Mouse (Mus musculus) embryonic facial prominence, embryonic 10.5 days (tissue): ENCODE results near the gene Afdn. TPM values are rescaled to one million over a fixed set of nuclear protein-coding genes. Genes with fewer than 3 reads are reported as not detected.
"Not testable (repeated sequence)": the region's sequence is repeated elsewhere in the genome, so short reads cannot be mapped to it uniquely, and the experiment has no call there.

Source experiments
- DNase-seq: peaks from one replicate; pipeline ENCODE4 v3.0.0-alpha.2; 2017; ENCODE audit warnings: low spot score
- H3K27ac ChIP-seq: fragments of 300-500 bp; sonication (generic); replicated peaks from 2 replicates; pipeline ENCODE4 v1.5.1; 2016; ENCODE audit warnings: mild to moderate bottlenecking
- H3K27me3 ChIP-seq: fragments of 300-500 bp; sonication (generic); replicated peaks from 2 replicates; pipeline ENCODE4 v1.6.1; 2016; ENCODE audit warnings: low read depth, mild to moderate bottlenecking; ENCODE audit not compliant: poor library complexity, severe bottlenecking
- H3K36me3 ChIP-seq: fragments of 300-500 bp; sonication (generic); replicated peaks from 2 replicates; pipeline ENCODE4 v1.6.1; 2016; ENCODE audit warnings: mild to moderate bottlenecking, moderate library complexity
- H3K4me1 ChIP-seq: fragments of 300-500 bp; sonication (generic); 2 replicates; pipeline ENCODE4 v1.6.1; 2016
- H3K4me3 ChIP-seq: fragments of 300-500 bp; sonication (generic); 2 replicates; pipeline ENCODE4 v1.5.1; 2016; ENCODE audit warnings: mild to moderate bottlenecking, moderate library complexity
- H3K9me3 ChIP-seq: fragments of 300-500 bp; sonication (generic); 2 replicates; pipeline ENCODE4 v1.6.1; 2016; ENCODE audit warnings: mild to moderate bottlenecking
- WGBS: fragments of 180-500 bp; shearing (Covaris S2); methylation state at CpG from one replicate; pipeline ENCODE4 v1.1.7; 2016; 5-methylcytosine and 5-hydroxymethylcytosine counted together
- polyA plus RNA-seq: library from polyadenylated mRNA; unstranded; fragments of >200 nt; fragmentation: Nextera tagmentation; extraction: Ambion mirVana; gene quantifications from 2 replicates; pipeline ENCODE4 v1.2.1, GENCODE M21; 2016

Afdn gene
- polyA plus RNA-seq, 1 experiment from 2014 or later = 61.0 TPM

DNA sequence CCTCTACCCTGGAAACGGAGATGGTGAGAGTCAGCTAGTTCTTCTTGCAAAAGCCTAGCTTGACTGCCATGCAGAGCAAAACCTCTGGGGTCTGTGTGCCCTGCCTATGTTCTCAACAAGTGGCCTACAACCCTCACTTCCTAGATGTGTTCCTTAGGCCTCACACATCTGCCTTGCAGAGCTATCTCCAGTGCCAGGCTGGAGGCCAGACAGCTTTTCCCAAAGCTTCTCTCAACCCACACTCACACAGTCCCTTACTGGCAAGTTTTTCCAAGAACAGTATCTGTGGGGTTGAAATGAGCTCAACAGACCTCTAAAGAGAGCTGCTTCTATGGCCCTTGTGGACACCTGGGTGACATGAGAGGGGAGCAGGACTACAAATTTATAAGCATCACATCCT lies 191.2 kb downstream of the Afdn start:
- H3K4me3 ChIP-seq, H3K36me3 ChIP-seq, H3K27ac ChIP-seq, H3K27me3 ChIP-seq, DNase-seq, H3K4me1 ChIP-seq, H3K9me3 ChIP-seq: not testable (repeated sequence)
- 95% methylated on average over 1 of the region's 1 CpGs for WGBS

Other genes starting within 250 kb of the Afdn start
- 2.8 and 3.3 TPM in 2 replicates for gene Tcte2, start 1.3 kb downstream of the Afdn start, polyA plus RNA-seq
- not detected in 2 replicates for gene Gm7168, start 187.8 kb downstream of the Afdn start, polyA plus RNA-seq
- gene Gm7356, start 243.2 kb downstream of the Afdn start, polyA plus RNA-seq = not detected in 2 replicates